Mouse (Mus musculus) testis, postnatal 14 days (tissue): ENCODE results near the gene Bcan.

Experiments
- DNase-seq: peaks from one replicate; pipeline ENCODE4 v3.0.0; 2021; ENCODE audit warnings: low spot score

The Bcan gene

GRCm38 (mm10) chr3:87944838-87945600, 55.0 kb downstream of the Bcan start:
- no peak for DNase-seq

- no peak for DNase-seq
These were observed 56.4 kb downstream of the Bcan start for GRCm38 (mm10) chr3:87943586-87943985.

GRCm38 (mm10) chr3:87942471-87942870, 57.6 kb downstream of the Bcan start:
- DNase-seq = no peak

- no peak for DNase-seq
These were observed 59.4 kb downstream of the Bcan start for GRCm38 (mm10) chr3:87940611-87941010.
